ENCODE assay signal across 10 mouse cellular contexts in the genomic region with DNA sequence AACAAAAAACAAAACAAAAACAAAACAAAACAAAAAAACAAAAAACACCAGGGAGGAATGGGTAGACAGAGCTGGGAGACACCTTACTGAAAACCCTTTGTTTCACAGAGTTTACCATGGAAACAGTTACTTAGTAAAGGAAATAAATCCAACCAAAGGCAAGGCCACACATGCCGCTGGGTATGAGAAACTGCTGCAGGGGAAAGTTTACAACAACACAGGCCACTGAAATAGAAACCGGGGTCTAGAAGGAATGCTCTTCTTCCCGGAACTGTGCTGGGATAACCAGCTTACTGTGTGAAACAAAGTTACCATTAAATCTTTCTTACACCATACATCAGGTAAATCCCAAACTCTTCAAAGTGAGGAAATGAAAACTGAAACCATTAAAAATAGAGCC. TPM values are rescaled to one million over a fixed set of nuclear protein-coding genes. Genes with fewer than 3 reads are reported as not detected.
DNase-seq lines count a peak whose midpoint lies in the region; ATAC-seq and TF ChIP-seq lines count a peak whose summit lies in the region.
"Had no signal": no experiment of that assay in that cellular context is flagged by ENCODE, and none has a peak within 500 bp of the region (broad histone marks: within the 10 kb centered on the region; RNA-seq: fewer than 3 reads in every experiment).

No protein-coding gene starts in this region.

- DNase-seq in heart, postnatal 25 days (ENCODE audit: low spot score): no peak
- peak; percentile 42 for DNase-seq in lung, embryonic 14.5 days
- DNase-seq in lung, postnatal 10 days: no peak
- DNase-seq in left cerebral cortex, postnatal 36 days (ENCODE audit: low spot score in 2 of 2): no peak
- DNase-seq in layer of hippocampus, postnatal 36 days: no peak
- DNase-seq: thymus, postnatal 14 days had no signal

- H3K36me3 ChIP-seq in heart, embryonic 13.5 days: peaks cover 29% of the 10 kb centered on the region
- peaks cover 70% of the 10 kb centered on the region for H3K36me3 ChIP-seq in lung, embryonic 14.5 days (ENCODE audit: insufficient read depth)
- H3K36me3 ChIP-seq in macrophage (ENCODE audit: inconsistent target): no peaks in the 10 kb centered on the region

- TF ChIP-seq CTCF in lung, embryonic 14.5 days (IDR thresholded peaks at IDR 0.05; ENCODE audit: low read depth): no peak

- peaks cover 100% of the 10 kb centered on the region for H3K79me2 ChIP-seq in macrophage (ENCODE audit: inconsistent target)

- 24% methylated on average over 3 of the region's 3 CpGs for WGBS in heart, embryonic 13.5 days
- 27% methylated on average over 3 of the region's 3 CpGs for WGBS in lung, embryonic 14.5 days
- WGBS in macrophage (ENCODE audit: missing documents): 74% methylated on average over 3 of the region's 3 CpGs

- no peaks in the 10 kb centered on the region for H3K27me3 ChIP-seq in heart, embryonic 13.5 days (replicated peaks)
- no peaks in the 10 kb centered on the region for H3K27me3 ChIP-seq in lung, embryonic 14.5 days (ENCODE audit: insufficient read depth, low read length)

- H3K4me3 ChIP-seq in heart, embryonic 13.5 days: no peak overlapping the region
- no peak overlapping the region for H3K4me3 ChIP-seq in lung, embryonic 14.5 days (ENCODE audit: low read depth, low read length)
- H3K4me3 ChIP-seq in brown adipose tissue, adult 24 weeks (ENCODE audit: insufficient read depth, low read depth, low read length): no peak overlapping the region
- peak overlapping the region; percentile 1; the same call in 1 of the 2 replicates for H3K4me3 ChIP-seq in macrophage (ENCODE audit: inconsistent target)
- H3K4me3 ChIP-seq: midbrain, embryonic 10.5 days had no signal

- intact Hi-C loops in heart, postnatal 25 days (cut with DNase I): no loop called here
- intact Hi-C loops in left cerebral cortex, postnatal 36 days (cut with DNase I): no loop called here

- H3K4me1 ChIP-seq in heart, embryonic 13.5 days: peaks cover 93% of the 10 kb centered on the region
- peaks cover 42% of the 10 kb centered on the region for H3K4me1 ChIP-seq in lung, embryonic 14.5 days (ENCODE audit: insufficient read depth)
- peaks cover 27% of the 10 kb centered on the region for H3K4me1 ChIP-seq in brown adipose tissue, adult 24 weeks (ENCODE audit: control insufficient read depth, insufficient read depth, insufficient read length, low read length)

- ATAC-seq in heart, embryonic 13.5 days (ENCODE audit: extremely low read depth, insufficient number of reproducible peaks, low FRiP score, low TSS enrichment): no peak
- no peak for ATAC-seq in lung, embryonic 14.5 days (ENCODE audit: insufficient read depth)

- H3K9ac ChIP-seq in heart, embryonic 13.5 days: peak overlapping the region; percentile 62
- 0 out of 2 replicates have a peak overlapping the region, but pooled peaks have one; percentile 9 for H3K9ac ChIP-seq in lung, embryonic 14.5 days

- no peaks in the 10 kb centered on the region for H3K9me3 ChIP-seq in heart, embryonic 13.5 days
- H3K9me3 ChIP-seq in lung, embryonic 14.5 days (ENCODE audit: low read depth, low read length): no peaks in the 10 kb centered on the region
- H3K9me3 ChIP-seq: midbrain, embryonic 10.5 days had no signal

- H3K27ac ChIP-seq in heart, embryonic 13.5 days (replicated peaks): peak overlapping the region; percentile 86
- H3K27ac ChIP-seq in lung, embryonic 14.5 days (ENCODE audit: low read depth): peak overlapping the region; percentile 62
- peak overlapping the region; percentile 36; the same call in 1 of the 2 replicates for H3K27ac ChIP-seq in brown adipose tissue, adult 24 weeks (replicated peaks; ENCODE audit: low read depth, low read length)
- H3K27ac ChIP-seq in macrophage: no peak overlapping the region
- H3K27ac ChIP-seq: midbrain, embryonic 10.5 days had no signal

- H3K4me2 ChIP-seq in heart, embryonic 13.5 days: peak overlapping the region; percentile 24
- no peak overlapping the region; the same call in 1 of the 2 replicates for H3K4me2 ChIP-seq in lung, embryonic 14.5 days

RNA-seq across cellular contexts. Expression of a gene that starts 20.3 kb away (rescaled TPM):
- 112 and 124 TPM in 2 replicates for polyA plus RNA-seq in heart, embryonic 13.5 days (2015; fragmentation: Nextera tagmentation; extraction: Ambion mirVana)
- 10 to 100 TPM; 50.9 to 53.9 TPM for total RNA-seq in heart, postnatal 25 days (2021)
- 359 and 377 TPM in 2 replicates for polyA plus RNA-seq in lung, embryonic 14.5 days (2014; fragmentation: Nextera tagmentation; extraction: Ambion mirVana)
- polyA plus RNA-seq in brown adipose tissue, adult 24 weeks (2012; ENCODE audit: insufficient read depth, insufficient read length, missing spikeins): 29.7 and 33.0 TPM in 2 replicates
- 100 to 1,000 TPM; 256 to 801 (median 305) TPM for total RNA-seq in macrophage (2018; cell fraction: chromatin; rRNA removed)
- total RNA-seq in macrophage (2018; cell fraction: cytosol; rRNA removed): 100 to 1,000 TPM in 25 of 26 experiments, 10 to 100 TPM in 1; 96.6 to 142 (median 118) TPM
- total RNA-seq in macrophage (2018; cell fraction: nucleus; rRNA removed): 100 to 1,000 TPM; 122 to 541 (median 233) TPM
- 96.3 to 139 TPM (median 138 TPM) in 3 replicates for polyA plus RNA-seq in macrophage (2018)
- 100 to 1,000 TPM in 1 of 2 experiments, 10 to 100 TPM in 1; 95.3 to 109 TPM for total RNA-seq in left cerebral cortex, postnatal 36 days (2021)
- 100 to 1,000 TPM; 120 to 128 TPM for total RNA-seq in layer of hippocampus, postnatal 36 days (2021)
